Mouse (Mus musculus): ENCODE measurements around the gene Frmd7.

Gene Frmd7

GRCm38 (mm10) chrX:50864734-50865133 lies 77.8 kb downstream of the Frmd7 start:
- DNase-seq (ENCODE audit: low spot score), result no peak

- no peak for DNase-seq (ENCODE audit: low spot score)
Measured at GRCm38 (mm10) chrX:50863771-50864170, 78.7 kb downstream of the Frmd7 start.

- no peak for DNase-seq (ENCODE audit: low spot score)
Measured at GRCm38 (mm10) chrX:50850428-50851184, 91.9 kb downstream of the Frmd7 start.

Data from urinary bladder, postnatal 10 days (tissue).